ENCODE assay signal across 18 mouse cellular contexts in genomic region chr3:108836931-108837330, GRCm38 (mm10). TPM values are rescaled to one million over a fixed set of nuclear protein-coding genes. Genes with fewer than 3 reads are reported as not detected.
"Had no signal": no experiment of that assay in that cellular context is flagged by ENCODE, and none has a peak within 500 bp of the region (broad histone marks: within the 10 kb centered on the region; RNA-seq: fewer than 3 reads in every experiment).

No protein-coding gene starts in this region.

- H3K9ac ChIP-seq: lung, embryonic 15.5 days; midbrain, embryonic 13.5 days; midbrain, embryonic 15.5 days; neural tube, embryonic 12.5 days; stomach, embryonic 15.5 days had no signal

- H3K4me2 ChIP-seq: lung, embryonic 15.5 days; midbrain, embryonic 11.5 days; midbrain, embryonic 13.5 days; midbrain, embryonic 15.5 days; neural tube, embryonic 12.5 days; stomach, embryonic 15.5 days had no signal

- DNase-seq: lung, postnatal 14 days; lung, postnatal 36 days; right cerebral cortex, postnatal 14 days; thymus, adult 2 months; thymus, postnatal 25 days; thymus, postnatal 4 days had no signal

- H3K27ac ChIP-seq: lung, embryonic 15.5 days; macrophage; midbrain, embryonic 13.5 days; midbrain, embryonic 15.5 days; neural tube, embryonic 12.5 days; stomach, embryonic 15.5 days; stomach, postnatal 0 days had no signal

- H3K4me3 ChIP-seq: lung, embryonic 15.5 days; midbrain, embryonic 13.5 days; midbrain, embryonic 15.5 days; neural tube, embryonic 12.5 days; stomach, embryonic 15.5 days had no signal

- H3K9me3 ChIP-seq: lung, embryonic 15.5 days; megakaryocyte, embryonic 14.5 days; midbrain, embryonic 13.5 days; midbrain, embryonic 15.5 days; neural tube, embryonic 12.5 days; stomach, embryonic 15.5 days had no signal

- H3K36me3 ChIP-seq: midbrain, embryonic 13.5 days; stomach, embryonic 15.5 days had no signal

- H3K27me3 ChIP-seq: lung, embryonic 15.5 days; megakaryocyte, embryonic 14.5 days; midbrain, embryonic 13.5 days; midbrain, embryonic 15.5 days; neural tube, embryonic 12.5 days; stomach, embryonic 15.5 days had no signal

- ATAC-seq: lung, postnatal 0 days; midbrain, embryonic 13.5 days; midbrain, embryonic 15.5 days had no signal

RNA-seq across cellular contexts. Expression of gene Fndc7, which starts 52.9 kb away (rescaled TPM):
- total RNA-seq: midbrain, postnatal 0 days; monocyte, adult 5-6 weeks had no signal
- polyA plus RNA-seq: midbrain, embryonic 11.5 days; midbrain, embryonic 13.5 days; midbrain, postnatal 0 days had no signal
